Mouse (Mus musculus): ENCODE results near the gene Prpf3.

- TF ChIP-seq CTCF (IDR thresholded peaks at IDR 0.05; ENCODE audit: extremely low read depth, insufficient read length, insufficient replicate concordance, low read depth, low read length) = no peak
- no peak for TF ChIP-seq POLR2A (IDR thresholded peaks at IDR 0.05; ENCODE audit: low read depth, low read length)
These were observed 37.4 kb upstream of the Prpf3 start for GRCm38 (mm10) chr3:95893126-95893525.
